Mouse (Mus musculus) Patski (cell line): ENCODE measurements around the gene Gm44579. TPM values are rescaled to one million over a fixed set of nuclear protein-coding genes. Genes with fewer than 3 reads are reported as not detected.

Experiments
- ATAC-seq: fragments of 100-300 bp; one replicate; pipeline ENCODE4 v1.8.0; 2021
- CTCF ChIA-PET: fragments of 350-600 bp; sonication (Branson Sonifier 250); formaldehyde crosslinking; loops from one replicate; lab custom pipeline; 2022; ENCODE audit warnings: inconsistent platforms; lab: Charles Lee
- POLR2A ChIA-PET: fragments of 350-600 bp; sonication (Branson Sonifier 250); formaldehyde crosslinking; loops from one replicate; lab custom pipeline; 2022; ENCODE audit warnings: antibody characterized with exemption, inconsistent platforms; lab: Charles Lee
- DNase-seq: peaks from one replicate; pipeline ENCODE4 v3.0.0-alpha.2; 2011; ENCODE audit warnings: low read depth, low spot score
- H3K27me3 ChIP-seq: fragments of 371-371 bp; one replicate; pipeline ENCODE4 v1.5.1; 2021
- CTCF ChIP-seq: fragments of 100-300 bp; IDR thresholded peaks from one replicate; pipeline ENCODE4 v1.5.1; 2021
- in situ Hi-C: fragments of 300-500 bp; cut with MboI; formaldehyde crosslinking; loops from 3 replicates; pipeline ENCODE4 v1.11.1; 2018; ENCODE audit warnings: low pct_unique_long_range_greater_than_20kb, mixed read lengths
- polyA plus RNA-seq: library from polyadenylated mRNA; unstranded; gene quantifications from one replicate; pipeline ENCODE4 v1.2.3, GENCODE M21; 2021

Gm44579 gene
- polyA plus RNA-seq: not detected

- ChIA-PET CTCF (no interaction called here), POLR2A (no interaction called here)
- ATAC-seq (no peak), DNase-seq (no peak)
- no peak for TF ChIP-seq CTCF
- H3K27me3 ChIP-seq: peaks cover 3% of the 10 kb centered on the region
- in situ Hi-C loops: no loop called here
Observed at GRCm38 (mm10) chr15:98220877-98221276, at the start of gene Gm44579, which contains the start of gene Olfr287. Gm44579 (minus strand) TSS chr15:98220977. Olfr287 (minus strand) TSS chr15:98221056.

- no peaks in the 10 kb centered on the region for H3K27me3 ChIP-seq
- ChIA-PET CTCF (no interaction called here), POLR2A (no interaction called here)
- in situ Hi-C loops: no loop called here
- no peak for TF ChIP-seq CTCF
- DNase-seq (no peak), ATAC-seq (no peak)
Observed at GRCm38 (mm10) chr15:98257776-98258175, 37.0 kb upstream of the Gm44579 start.

- TF ChIP-seq CTCF: no peak
- in situ Hi-C loops: no loop called here
- ChIA-PET POLR2A (no interaction called here), CTCF (no interaction called here)
- DNase-seq: no peak
- ATAC-seq: no peak
- H3K27me3 ChIP-seq: no peaks in the 10 kb centered on the region
Observed at GRCm38 (mm10) chr15:98257193-98257592, 36.4 kb upstream of the Gm44579 start, which contains the start of gene H1fnt. H1fnt (minus strand) TSS chr15:98257293.

- in situ Hi-C loops: no loop called here
- POLR2A ChIA-PET: no interaction called here
- H3K27me3 ChIP-seq: no peaks in the 10 kb centered on the region
- DNase-seq (no peak), ATAC-seq (no peak)
- no peak for TF ChIP-seq CTCF
- CTCF ChIA-PET: no interaction called here
Observed at GRCm38 (mm10) chr15:98256271-98256670, 35.5 kb upstream of the Gm44579 start.

- ATAC-seq (no peak), DNase-seq (no peak)
- in situ Hi-C loops: no loop called here
- no peak for TF ChIP-seq CTCF
- H3K27me3 ChIP-seq: peaks cover 18% of the 10 kb centered on the region
- POLR2A ChIA-PET: no interaction called here
- CTCF ChIA-PET: no interaction called here
Observed at GRCm38 (mm10) chr15:98235442-98235841, 14.7 kb upstream of the Gm44579 start.

GRCm38 (mm10) chr15:98234350-98234749 is 13.6 kb upstream of the Gm44579 start, which contains the start of gene Olfr286:
Olfr286 (minus strand) TSS chr15:98234450.
- CTCF ChIA-PET: no interaction called here
- in situ Hi-C loops: no loop called here

GRCm38 (mm10) chr15:98226096-98226495 is 5.3 kb upstream of the Gm44579 start:
- DNase-seq (no peak), ATAC-seq (no peak)
- TF ChIP-seq CTCF: no peak
- ChIA-PET POLR2A (no interaction called here), CTCF (no interaction called here)
- H3K27me3 ChIP-seq: peaks cover 14% of the 10 kb centered on the region
- in situ Hi-C loops: no loop called here

More at GRCm38 (mm10) chr15:98234350-98234749, 13.6 kb upstream of the Gm44579 start, which contains the start of gene Olfr286:
- no peak for TF ChIP-seq CTCF
- peaks cover 22% of the 10 kb centered on the region for H3K27me3 ChIP-seq
- POLR2A ChIA-PET: no interaction called here
- DNase-seq: no peak
- ATAC-seq: no peak

GRCm38 (mm10) chr15:98225610-98226009 is 4.8 kb upstream of the Gm44579 start:
- ATAC-seq: no peak
- in situ Hi-C loops: no loop called here
- H3K27me3 ChIP-seq: peaks cover 9% of the 10 kb centered on the region
- TF ChIP-seq CTCF: no peak
- CTCF ChIA-PET: no interaction called here
- DNase-seq: no peak
- POLR2A ChIA-PET: no interaction called here

- DNase-seq (no peak), ATAC-seq (no peak)
- in situ Hi-C loops: no loop called here
- CTCF ChIA-PET: no interaction called here
- no peak for TF ChIP-seq CTCF
- POLR2A ChIA-PET: no interaction called here
- H3K27me3 ChIP-seq: peaks cover 3% of the 10 kb centered on the region
Observed at GRCm38 (mm10) chr15:98222377-98222776, 1.6 kb upstream of the Gm44579 start.

GRCm38 (mm10) chr15:98214130-98214529 is 6.6 kb downstream of the Gm44579 start:
- in situ Hi-C loops: no loop called here
- ChIA-PET CTCF (interaction anchor here (1.2 to 1.4 kb wide), 2 partner anchors 11 to 33 kb away, joined by 4 read pairs; no protein-coding TSS in a partner anchor), POLR2A (interaction anchor here (0.6 kb wide), 2 partner anchors 68 to 124 kb away, joined by 3 read pairs; no protein-coding TSS in a partner anchor)
- H3K27me3 ChIP-seq: no peaks in the 10 kb centered on the region
- no peak for TF ChIP-seq CTCF
- DNase-seq: no peak
- ATAC-seq: no peak

GRCm38 (mm10) chr15:98213336-98213870 is 7.4 kb downstream of the Gm44579 start:
- no peak for TF ChIP-seq CTCF
- in situ Hi-C loops: no loop called here
- CTCF ChIA-PET: interaction anchor here (1.2 to 1.4 kb wide), 2 partner anchors 10 to 32 kb away, joined by 4 read pairs; no protein-coding TSS in a partner anchor
- ATAC-seq (no peak), DNase-seq (no peak)
- no peaks in the 10 kb centered on the region for H3K27me3 ChIP-seq
- POLR2A ChIA-PET: interaction anchor here (0.6 kb wide), 1 partner anchor 124 kb away, joined by 3 read pairs; no protein-coding TSS in a partner anchor
